Mouse (Mus musculus): ENCODE measurements at regions not wholly inside any gene's neighbourhood (a gene's known extent, or its start where the extent isn't known, plus 50 kb on each side); places are given as distances from the start of the nearest gene placed in this dataset.

DNA sequence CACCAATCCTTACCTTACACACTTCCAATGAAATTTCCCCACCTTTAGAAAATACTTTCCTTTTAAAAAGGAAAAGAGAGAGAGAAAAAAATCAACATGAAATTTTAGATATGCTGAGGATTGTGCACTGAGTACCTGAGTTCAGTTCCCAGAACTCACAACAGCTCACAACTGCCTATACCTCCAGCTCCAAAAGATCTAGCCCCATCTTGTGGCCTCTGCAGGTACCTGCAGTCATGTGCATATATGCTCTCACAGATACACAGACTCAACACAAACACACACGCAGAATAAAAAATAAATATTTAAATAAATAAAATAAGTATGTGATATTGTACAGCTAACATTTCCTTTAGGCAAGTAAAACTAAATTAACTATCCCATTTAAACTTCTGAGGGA lies 260.3 kb upstream of the Zwint start:
- no peak for TF ChIP-seq CTCF (IDR thresholded peaks at IDR 0.05; ENCODE audit: borderline replicate concordance, insufficient read depth, low read depth, low read length)
- no peak for TF ChIP-seq POLR2A (IDR thresholded peaks at IDR 0.05; ENCODE audit: borderline replicate concordance, insufficient read depth, low read length)

All from cerebellum, adult 2 months (tissue).